Mouse (Mus musculus) liver, adult 2 months (tissue): ENCODE measurements around the gene Il12rb1.

Experiments
- CTCF ChIP-seq: fragments of 200-500 bp; IDR thresholded peaks from 2 replicates; pipeline ENCODE4 v1.5.1; 2011; ENCODE audit warnings: low read depth, low read length, control low read depth
- POLR2A ChIP-seq: fragments of 200-500 bp; IDR thresholded peaks from 2 replicates; pipeline ENCODE4 v1.6.1; 2011; ENCODE audit warnings: low read length, control low read depth; ENCODE audit not compliant: insufficient read depth; ENCODE audit errors: extremely low read depth

- TF ChIP-seq CTCF (no peak), POLR2A (no peak)
These were observed 36.9 kb downstream of the Il12rb1 start for GRCm38 (mm10) chr8:70845108-70845507.
